Mouse (Mus musculus) brain, embryonic 18.5 days (tissue): ENCODE measurements around the gene Alcam.

Experiments used
- DNase-seq: peaks from one replicate; pipeline ENCODE4 v3.0.0-alpha.2; 2012; ENCODE audit warnings: low read depth, low spot score

Alcam gene

DNA sequence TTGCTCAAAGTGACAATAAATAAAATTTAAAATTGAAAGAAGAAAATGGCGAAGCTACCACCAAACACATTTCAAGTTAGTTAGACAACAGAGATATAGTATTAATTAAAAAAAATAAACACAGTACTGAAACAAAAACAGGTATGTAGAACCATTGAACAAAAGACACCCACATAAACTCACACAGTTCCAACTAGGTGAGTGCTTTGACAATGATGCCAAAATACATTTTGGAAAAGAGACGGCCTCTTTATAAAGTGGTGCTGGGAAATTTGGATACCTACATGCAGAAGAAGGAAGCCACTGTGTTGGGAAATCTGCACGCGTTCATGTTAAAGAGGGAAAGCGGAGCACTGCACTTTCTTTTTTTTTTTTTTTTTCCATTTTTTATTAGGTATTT is 85.4 kb downstream of the Alcam start:
- DNase-seq = no peak

DNA sequence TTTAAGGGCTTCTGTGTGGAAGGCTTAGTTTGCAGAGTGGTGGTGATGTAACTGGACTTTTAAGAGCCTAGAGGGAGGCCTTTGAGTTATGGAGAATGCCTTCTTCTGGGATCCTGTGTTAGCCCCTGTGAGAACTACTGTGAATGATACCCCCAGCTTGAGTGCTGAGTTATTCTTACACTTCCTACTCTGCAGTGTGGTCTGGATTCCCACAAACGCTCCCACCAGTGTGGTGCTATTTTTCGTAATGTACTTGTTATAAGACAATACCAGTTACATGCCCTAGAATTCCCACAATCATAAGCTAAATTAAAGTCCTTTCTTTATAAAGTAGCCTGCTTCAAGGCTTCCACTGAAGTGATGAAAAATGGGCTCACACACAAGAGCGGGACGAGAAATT is 87.0 kb downstream of the Alcam start:
- no peak for DNase-seq

DNA sequence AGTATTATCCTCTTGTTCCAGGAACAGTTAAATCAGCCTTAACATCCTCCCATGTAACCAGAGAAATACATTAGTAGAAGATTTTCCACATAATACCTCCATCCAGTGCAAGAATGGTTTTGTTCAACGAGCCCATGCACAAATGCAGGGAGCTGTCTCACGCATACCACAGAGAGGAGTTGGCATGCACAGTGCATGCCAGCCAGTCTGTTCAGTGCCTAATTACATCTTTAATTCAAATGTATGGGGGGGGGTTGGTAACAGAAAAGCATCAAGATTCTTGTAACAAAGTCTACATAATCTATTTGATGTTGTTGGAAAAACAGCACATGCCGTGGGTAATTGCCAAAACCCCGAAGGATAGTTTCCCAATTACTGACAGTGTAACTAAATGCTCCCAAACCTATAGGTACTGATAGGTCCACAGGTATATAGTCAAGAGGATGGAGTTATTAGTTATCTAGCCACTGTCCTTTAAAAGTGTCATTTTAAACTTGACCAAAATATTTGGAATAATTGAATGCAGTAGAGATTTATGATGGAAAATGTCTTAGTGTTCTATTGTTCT is 89.8 kb downstream of the Alcam start:
- peak; percentile 22 for DNase-seq

DNA sequence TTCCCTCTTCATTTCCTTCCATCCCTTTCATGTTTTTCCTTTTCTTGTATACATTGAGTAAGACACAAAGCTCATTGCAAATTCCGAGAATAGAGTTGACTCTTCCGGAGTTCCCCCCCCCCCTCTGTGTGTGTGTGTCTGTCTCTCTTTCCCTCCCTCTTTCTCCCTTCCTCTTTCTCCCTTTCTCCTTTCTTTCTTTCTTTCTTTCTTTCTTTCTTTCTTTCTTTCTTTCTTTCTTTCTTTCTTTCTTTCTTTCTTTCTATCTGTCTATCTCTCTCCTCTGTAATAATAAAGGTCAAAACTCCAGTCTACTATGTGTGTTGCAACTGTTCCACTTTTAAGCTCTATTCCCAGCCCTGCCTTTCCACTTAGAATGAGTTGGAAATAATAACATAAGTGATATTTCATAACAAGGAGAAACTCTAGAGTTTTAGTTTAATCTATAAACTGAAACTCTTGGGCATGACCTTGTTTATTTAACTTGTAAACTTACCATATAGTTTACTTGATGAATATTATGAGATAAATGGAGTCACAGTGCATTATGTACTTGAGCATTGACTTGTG is 110.3 kb downstream of the Alcam start:
- no peak for DNase-seq

DNA sequence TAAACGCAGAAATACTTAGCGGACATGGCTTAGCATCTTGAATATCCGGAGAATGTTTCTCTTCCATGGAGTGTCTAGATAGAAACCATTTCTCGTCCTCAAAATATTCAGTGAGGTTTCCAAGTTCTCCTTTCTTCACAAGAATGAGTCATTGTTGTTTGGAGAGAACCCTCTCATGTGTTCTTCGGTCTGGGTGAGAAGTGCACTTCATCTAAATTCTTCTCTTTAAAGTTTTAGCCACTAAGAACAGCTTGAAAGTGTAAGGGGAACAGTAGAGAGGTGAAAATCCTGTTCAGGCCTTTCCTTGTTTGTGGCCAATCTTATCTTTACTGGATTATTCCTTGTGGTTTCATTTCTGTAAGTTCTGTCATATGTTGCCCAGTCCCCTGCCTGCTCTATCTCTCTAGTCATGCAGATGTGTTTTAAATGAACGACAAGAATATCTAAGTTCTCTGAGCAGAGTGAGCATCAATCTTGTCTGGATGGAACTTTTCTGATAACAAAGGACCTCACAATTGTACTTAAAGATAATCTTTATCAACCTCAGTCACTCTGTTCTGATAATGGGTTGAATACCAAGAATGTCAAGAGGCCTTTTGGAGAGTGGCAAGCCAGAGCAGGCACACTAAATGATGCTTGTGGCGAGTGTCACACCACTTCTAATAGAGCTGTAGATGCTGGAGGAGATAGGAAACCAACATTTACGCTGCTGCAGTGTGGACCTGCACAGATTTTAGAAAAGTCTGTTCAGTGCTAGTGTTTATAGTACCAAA is 111.0 kb downstream of the Alcam start:
- DNase-seq = no peak

DNA sequence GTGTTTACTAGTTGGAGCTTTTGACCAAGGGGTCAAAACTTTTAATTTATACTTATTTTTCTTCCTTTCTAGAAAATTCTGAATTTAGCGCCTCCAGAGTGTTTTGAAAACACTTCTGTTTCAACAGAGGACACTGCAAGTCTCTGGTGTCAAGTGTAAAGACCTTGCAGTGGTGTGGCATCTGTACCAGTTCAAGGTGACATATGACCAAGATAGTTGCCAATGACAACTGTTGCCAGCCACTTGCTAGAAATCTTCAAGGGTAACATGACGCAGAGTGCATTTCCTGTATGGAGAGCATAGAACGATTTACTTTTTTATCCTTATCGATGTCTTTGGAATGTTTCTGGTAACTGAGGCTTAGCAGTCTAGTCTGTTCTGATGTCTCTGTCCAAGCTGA is 119.8 kb downstream of the Alcam start:
- DNase-seq = no peak

DNA sequence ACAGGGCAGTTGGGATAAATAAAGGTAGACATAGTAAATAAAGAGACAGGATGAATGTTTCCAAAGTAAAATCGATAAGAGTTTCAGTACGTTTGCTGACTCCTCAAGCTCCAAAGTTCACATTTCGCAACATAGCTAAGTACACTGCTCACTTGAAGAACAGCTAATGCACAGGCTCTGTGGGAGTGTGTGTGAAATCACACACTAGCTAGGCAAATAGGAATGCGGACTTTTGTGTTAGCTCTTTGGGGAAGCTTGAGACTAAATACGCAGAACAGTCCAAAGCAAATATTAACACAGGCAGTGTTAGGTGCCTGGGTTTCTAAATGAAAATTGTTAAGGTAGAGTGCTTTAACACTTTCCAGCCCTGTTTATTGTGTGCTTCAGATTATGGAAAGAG is 120.2 kb downstream of the Alcam start:
- DNase-seq = no peak

DNA sequence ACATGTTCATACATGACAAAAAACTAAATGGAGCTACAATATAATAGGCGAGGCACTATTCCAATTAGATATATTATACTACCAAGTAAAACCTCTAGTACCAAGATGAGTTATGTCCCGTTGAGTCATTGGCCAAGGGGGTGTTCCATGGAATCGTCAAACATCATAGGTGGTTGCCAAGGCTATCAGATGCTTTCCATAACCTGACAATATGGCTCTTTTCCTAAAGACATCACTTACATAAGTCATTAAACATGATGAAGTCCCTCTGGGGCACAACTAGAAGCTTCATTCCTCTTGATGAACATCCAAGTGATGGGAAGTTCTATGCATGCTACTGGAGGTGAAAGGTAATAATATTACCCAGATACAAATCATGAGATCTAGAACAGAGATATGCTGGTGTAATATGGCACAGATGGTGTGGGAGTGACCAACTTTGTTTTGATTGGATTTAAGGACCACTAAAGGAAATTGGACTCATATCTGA is 122.5 kb downstream of the Alcam start:
- no peak for DNase-seq

DNA sequence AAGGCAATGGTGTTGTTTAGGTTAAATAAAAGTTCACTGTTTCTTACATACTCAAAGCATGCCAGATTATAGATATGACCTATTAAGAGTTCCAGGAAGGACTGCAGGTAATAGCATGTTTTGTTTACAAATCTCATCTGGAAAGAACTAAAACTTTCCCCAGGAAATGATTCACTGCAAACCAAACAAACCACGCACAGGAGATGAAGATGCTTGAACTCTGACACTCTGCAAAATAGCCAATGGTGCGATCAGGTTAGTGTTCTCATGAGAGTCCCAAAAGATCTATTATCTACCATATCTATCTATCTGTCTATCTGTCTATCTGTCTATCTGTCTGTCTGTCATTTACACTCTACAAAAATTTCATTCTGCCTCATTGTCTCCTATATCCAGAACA is 124.5 kb downstream of the Alcam start:
- no peak for DNase-seq

DNA sequence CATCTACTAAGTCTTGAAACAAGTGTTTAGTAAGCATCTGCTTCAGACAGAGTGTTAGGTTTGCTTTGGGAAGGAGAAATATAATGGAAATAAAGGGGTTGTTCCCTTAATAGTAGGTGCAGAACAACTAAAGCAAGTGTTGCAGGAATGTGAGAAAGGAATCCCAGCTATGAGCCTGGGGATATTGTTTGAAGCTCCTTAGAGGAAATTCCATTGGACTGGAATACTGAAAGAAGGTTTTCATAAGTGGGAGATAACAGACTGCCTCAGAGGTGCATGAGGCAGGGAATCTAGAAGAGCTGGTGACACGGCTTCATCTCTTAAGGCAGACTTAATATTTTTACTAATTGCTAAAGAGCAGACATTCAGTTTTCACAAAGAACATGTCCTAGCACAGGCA is 134.6 kb downstream of the Alcam start:
- no peak for DNase-seq

DNA sequence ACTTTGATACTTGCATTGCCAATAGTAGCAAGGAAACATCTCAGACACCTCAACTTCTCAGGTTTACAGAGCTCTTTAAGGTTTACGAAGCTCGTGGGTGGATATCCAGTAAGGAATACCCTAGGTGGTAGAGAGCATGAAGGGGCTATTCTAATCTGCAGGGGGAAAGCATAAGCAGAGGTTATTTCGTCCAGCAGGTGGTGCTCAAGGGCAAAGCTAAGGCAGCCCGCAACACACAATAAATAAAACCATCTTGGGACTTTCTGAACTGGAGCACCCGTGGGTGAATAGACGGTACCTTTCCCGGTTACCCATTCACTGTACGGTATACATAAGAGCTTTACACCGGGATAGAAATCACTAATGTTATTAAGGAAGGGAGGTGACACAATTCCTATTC is 142.8 kb downstream of the Alcam start:
- DNase-seq = peak; percentile 39

DNA sequence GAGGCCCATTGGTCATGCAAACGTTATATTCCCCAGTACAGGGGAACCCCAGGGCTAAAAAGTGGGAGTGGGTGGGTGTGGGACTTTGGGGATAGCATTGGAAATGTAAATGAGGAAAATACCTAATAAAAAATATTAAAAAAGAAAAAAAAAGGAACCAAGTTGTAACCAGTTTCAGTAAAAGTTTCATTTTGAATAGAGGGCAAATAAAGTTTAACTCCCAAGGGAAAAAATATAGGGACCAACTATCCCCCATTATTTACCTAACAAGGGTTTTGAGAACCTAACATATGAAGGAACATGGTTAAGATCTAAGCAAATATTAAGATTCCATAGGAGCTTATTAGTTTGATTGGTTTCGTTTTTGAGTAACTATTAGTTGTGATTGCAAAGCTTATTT is 146.9 kb downstream of the Alcam start:
- no peak for DNase-seq

DNA sequence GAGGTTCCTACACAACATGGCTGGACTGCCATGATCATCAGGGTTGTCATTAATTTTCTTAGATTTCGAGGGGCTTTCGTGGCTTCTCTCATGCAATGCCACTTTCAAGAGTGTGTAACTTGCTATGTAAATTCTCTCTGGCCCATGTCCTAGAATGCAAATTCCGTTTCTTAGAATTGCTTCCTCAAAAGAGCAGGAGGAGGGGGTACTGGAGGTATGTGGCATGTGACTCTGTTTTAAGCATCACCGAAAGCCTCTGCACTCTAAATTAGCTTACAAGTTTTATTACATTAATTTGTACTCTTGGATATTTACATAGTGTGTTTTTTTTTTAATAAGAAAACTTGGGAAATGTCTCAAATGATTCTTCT is 150.4 kb downstream of the Alcam start:
- no peak for DNase-seq

DNA sequence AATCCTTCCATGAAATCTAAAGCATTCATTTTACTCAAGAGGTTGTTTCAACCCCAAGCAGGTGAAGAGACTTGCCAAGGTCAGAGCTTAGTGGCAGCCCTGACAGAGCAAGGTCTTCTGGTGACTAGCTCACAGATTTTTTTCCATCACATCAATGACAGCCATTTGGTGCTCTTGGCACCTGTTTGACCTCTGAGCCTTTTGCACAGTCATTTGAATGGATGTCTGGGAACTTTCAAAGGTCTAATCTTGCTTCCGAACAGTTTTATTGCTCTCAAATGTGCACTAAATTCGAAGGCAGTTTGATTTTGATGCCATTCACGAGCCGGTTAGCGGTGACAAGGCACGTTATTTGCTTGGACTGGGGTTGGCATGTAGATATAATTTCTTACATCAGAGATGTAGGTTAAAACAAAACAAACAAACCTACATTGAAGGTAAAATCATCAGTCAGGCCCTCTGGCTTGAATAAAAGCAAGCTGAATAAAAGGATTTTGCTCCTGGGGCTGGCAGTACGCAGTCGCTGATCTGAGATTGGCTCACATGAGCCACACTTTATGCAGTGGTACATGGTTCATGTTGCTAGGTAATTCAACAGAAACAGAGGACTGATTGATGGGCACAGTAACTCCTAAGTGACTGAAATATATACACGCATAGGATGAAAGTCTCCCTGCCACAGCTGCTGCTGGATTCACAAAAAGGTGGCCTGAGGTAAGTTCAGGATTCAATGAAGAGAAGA is 150.9 kb downstream of the Alcam start:
- no peak for DNase-seq

DNA sequence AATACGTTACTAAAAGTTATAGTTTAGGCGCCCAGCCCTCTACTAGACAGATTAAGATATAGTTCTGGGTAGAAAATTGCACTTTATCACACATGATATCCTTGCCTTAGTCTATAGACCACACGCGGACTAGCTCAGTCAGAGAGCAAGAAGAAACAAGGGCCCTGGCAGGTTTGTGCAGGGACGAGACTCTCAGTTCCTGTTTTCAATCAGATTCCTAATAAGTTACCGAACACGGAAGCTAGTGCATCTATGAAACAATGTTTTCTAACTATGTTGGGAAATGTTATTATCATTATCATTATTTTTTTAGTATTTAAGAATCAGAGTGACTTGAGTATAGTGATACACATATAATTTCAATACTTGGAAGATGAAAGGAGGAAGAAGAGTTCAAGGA is 152.1 kb downstream of the Alcam start:
- no peak for DNase-seq

DNA sequence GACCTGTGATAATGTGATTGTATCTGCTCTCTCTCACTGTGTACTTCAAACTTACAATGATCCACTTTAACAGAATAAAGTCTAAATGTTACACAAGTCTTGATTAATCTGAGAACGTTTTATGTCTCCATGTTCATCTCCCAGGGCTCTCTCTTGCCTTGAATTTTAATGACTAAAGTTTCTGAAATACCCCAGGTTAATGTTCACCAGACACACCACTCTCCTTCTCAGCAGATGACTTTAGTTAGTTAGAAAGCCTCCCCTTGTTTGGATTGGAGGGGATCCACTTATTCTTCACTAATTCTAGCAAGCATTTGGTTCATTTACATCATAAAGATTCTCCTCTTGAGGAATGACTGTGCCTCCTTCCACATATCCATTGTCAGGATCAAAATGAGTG is 157.5 kb downstream of the Alcam start:
- no peak for DNase-seq

DNA sequence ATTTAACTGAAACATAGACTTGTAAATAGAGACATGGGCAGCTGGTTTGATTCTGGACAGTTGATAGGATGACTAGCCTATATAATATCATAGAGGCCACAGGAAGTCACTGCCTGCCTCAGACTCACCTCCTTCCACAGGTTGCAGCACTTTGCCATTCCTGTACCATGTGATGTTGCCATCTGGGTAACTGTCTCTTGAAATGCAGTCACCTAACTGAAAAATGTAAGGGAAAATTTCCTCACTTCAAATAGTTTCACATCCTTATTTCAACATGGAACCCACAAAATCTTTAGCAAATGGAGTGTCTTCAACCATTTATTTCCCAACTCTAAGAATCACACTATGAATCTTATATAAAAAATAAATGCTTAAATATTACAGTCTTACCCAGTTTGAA is 158.3 kb downstream of the Alcam start:
- no peak for DNase-seq

DNA sequence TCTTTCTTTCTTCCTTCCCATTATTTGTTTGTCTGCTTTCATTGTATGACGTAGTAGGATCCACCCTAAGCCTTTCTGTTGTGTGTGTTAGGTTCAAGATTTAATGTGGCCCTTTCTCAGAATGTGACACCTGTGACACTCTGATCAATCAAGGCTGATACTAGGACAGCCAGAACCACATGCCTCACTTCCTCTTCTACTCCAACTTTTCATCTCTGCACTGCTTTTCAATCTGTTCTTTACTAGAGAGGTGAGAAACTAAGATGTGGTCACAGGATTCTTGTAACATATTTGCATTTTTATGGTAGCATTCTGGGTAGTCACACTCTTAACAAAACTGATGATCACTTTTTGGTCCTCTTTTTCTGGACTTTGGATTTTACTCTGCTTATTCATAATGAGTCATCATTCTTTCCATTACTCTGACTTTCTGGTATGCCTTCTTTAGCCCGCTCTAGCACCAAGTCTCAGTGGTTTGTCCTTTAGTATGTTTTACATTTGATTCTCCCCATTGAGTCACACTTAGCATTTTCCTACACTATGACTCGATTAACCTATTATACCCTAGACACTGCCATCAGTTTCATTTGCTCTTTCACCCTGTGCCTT is 161.3 kb downstream of the Alcam start:
- no peak for DNase-seq

DNA sequence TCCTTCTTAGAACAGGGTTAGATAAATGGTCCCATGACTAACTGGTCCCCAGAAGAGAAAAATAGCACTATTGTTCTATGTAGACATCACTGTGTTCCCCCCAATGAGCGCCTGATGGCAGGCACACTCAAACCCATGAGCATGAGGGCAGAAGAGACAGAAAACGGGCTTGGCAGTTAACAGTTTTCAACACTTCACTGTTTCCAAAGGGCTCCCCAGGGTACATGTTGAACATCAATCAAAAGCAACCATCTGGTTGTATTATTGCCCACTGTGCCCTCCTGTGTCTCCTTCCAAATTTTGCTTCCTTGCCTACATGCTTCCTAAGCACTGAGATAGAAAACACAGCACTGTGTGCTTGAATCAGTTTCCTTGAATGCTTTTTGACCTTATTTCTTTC is 173.7 kb downstream of the Alcam start:
- DNase-seq = no peak

DNA sequence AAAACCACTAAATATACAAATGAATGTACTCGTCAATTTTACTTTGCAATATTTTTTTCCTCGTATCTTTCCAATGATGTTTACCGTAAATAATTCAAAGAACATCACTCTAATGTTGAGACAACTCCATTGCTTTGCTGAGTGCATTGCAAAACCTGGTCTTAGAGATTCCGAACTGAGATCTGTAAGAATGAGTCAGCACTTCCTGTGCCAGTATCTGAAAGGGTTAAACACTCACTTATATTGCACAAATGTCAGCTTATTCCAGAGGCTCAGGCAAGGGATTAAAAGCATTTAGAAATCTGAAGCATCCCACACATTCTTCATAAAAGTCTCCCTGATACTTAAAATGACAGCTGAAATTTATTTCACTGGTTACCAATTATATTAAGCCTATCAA is 188.8 kb downstream of the Alcam start:
- DNase-seq = no peak

DNA sequence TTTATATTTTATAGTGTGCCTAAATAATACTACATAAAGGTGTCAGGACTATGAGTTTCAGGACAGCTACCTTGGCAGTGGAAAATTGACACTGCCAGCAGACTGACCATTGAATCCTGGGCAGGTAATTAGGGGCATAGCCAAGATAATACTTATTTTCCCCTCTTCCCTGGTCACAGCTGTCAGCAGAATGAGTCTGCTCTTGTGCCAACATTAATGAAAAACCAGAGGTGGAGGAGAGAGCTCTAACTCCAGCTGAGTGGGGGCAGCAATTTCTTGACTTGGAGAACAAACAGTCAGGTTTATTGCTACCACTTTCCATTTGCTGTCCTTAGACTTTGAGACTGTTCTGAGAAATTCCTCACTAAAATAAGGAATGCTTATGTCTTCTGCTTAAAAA is 190.1 kb downstream of the Alcam start:
- no peak for DNase-seq

DNA sequence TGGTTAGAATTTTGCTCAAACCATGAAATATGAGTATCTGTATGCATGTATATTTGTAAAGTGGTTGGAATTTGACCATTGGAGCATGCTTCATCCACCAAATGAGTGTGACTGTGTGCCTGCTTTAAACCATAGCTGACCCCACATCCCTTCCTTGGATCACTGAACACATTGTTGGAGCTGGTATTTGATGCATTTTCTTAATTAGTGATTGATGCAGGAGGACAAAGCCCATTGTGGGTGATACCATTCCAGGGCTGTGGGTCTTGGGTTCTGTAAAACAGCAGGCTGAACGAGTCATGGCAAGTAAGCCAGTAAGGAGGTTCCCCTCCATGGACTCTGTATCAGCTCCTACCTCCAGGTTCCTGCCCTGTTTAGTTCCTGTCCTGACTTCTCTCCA is 191.3 kb downstream of the Alcam start:
- no peak for DNase-seq
